Mouse (Mus musculus) erythroblast, embryonic 14.5 days (primary cell): ENCODE measurements at regions not wholly inside any gene's neighbourhood (a gene's known extent, or its start where the extent isn't known, plus 50 kb on each side); places are given as distances from the start of the nearest gene placed in this dataset.

Source experiments
- GATA1 ChIP-seq: IDR thresholded peaks from 2 replicates; pipeline ENCODE4 v1.6.1; 2012; ENCODE audit warnings: low read length, inconsistent platforms, mixed read lengths
- TAL1 ChIP-seq: IDR thresholded peaks from 3 replicates; pipeline ENCODE4 v1.6.1; 2012; ENCODE audit warnings: low read length, inconsistent platforms, mixed read lengths

DNA sequence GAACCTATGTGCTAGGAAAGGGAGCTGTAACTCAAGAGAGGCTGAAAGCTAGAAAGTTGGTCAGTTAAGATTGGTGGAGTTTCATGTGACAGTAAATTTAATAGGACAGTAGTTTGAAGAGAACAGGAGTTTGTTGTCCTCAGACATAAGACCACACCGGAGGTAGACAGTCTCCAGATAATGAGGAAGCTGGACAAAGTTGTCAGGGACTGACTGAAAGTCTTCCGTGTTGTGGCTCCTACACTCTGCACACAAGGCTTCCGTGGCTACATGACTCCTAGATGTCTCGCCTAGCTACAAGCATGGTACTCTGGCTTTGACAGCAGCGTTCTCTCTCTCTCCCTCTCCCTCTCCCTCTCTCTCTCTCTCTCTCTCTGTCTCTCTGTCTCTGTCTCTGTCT, 171.9 kb upstream of the Rreb1 start:
- TF ChIP-seq GATA1 (no peak), TAL1 (no peak)
